Mouse (Mus musculus) limb, embryonic 11.5 days (tissue): Measurements from ENCODE around the gene Arih2. TPM values are rescaled to one million over a fixed set of nuclear protein-coding genes. Genes with fewer than 3 reads are reported as not detected.

ENCODE experiments used
- ATAC-seq: fragments of 200-750 bp; cut with Nextera tagmentation; 2 replicates; pipeline ENCODE4 v1.8.0; 2017; ENCODE audit warnings: low read depth; ENCODE audit not compliant: insufficient number of reproducible peaks, low FRiP score, low TSS enrichment
- DNase-seq: peaks from one replicate; pipeline ENCODE4 v3.0.0-alpha.2; 2015; ENCODE audit warnings: low spot score
- H3K27ac ChIP-seq: fragments of 300-500 bp; sonication (generic); replicated peaks from 2 replicates; pipeline ENCODE4 v1.5.1; 2014; ENCODE audit warnings: low read depth, mild to moderate bottlenecking, low read length
- H3K27me3 ChIP-seq: fragments of 300-500 bp; sonication (generic); 2 replicates; pipeline ENCODE4 v1.6.1; 2014; ENCODE audit warnings: mild to moderate bottlenecking, low read length, mixed read lengths; ENCODE audit not compliant: control insufficient read depth, insufficient read depth
- H3K36me3 ChIP-seq: fragments of 300-500 bp; sonication (generic); 2 replicates; pipeline ENCODE4 v1.6.1; 2014; ENCODE audit warnings: mild to moderate bottlenecking, low read length, moderate library complexity, mixed read lengths; ENCODE audit not compliant: control insufficient read depth, insufficient read depth
- H3K4me1 ChIP-seq: fragments of 300-500 bp; sonication (generic); 2 replicates; pipeline ENCODE4 v1.6.1; 2014; ENCODE audit warnings: low read length, mixed read lengths; ENCODE audit not compliant: control insufficient read depth, insufficient read depth
- H3K4me2 ChIP-seq: fragments of 300-500 bp; sonication (generic); 2 replicates; pipeline ENCODE4 v1.6.1; 2014; ENCODE audit warnings: low read depth, mild to moderate bottlenecking, moderate library complexity; ENCODE audit not compliant: severe bottlenecking
- H3K4me3 ChIP-seq: fragments of 300-500 bp; sonication (generic); 2 replicates; pipeline ENCODE4 v1.5.1; 2014; ENCODE audit warnings: low read depth, low read length
- H3K9ac ChIP-seq: fragments of 300-500 bp; sonication (generic); 2 replicates; pipeline ENCODE4 v1.6.1; 2014; ENCODE audit warnings: mild to moderate bottlenecking, low read length
- H3K9me3 ChIP-seq: fragments of 300-500 bp; sonication (generic); 2 replicates; pipeline ENCODE4 v1.6.1; 2016; ENCODE audit warnings: low read length; ENCODE audit not compliant: control insufficient read depth
- WGBS: fragments of 180-500 bp; shearing (Covaris S2); extraction: QIAGEN DNeasy Blood & Tissue Kit; methylation state at CpG from one replicate; pipeline ENCODE4 v1.1.7; 2014; 5-methylcytosine and 5-hydroxymethylcytosine counted together
- polyA plus RNA-seq: library from polyadenylated mRNA; unstranded; fragments of >200 nt; fragmentation: Nextera tagmentation; extraction: Ambion mirVana; gene quantifications from 2 replicates; pipeline ENCODE4 v1.2.1, GENCODE M21; 2014

The Arih2 gene
- polyA plus RNA-seq, 1 experiment from 2014 or later: 45.0 TPM

DNA sequence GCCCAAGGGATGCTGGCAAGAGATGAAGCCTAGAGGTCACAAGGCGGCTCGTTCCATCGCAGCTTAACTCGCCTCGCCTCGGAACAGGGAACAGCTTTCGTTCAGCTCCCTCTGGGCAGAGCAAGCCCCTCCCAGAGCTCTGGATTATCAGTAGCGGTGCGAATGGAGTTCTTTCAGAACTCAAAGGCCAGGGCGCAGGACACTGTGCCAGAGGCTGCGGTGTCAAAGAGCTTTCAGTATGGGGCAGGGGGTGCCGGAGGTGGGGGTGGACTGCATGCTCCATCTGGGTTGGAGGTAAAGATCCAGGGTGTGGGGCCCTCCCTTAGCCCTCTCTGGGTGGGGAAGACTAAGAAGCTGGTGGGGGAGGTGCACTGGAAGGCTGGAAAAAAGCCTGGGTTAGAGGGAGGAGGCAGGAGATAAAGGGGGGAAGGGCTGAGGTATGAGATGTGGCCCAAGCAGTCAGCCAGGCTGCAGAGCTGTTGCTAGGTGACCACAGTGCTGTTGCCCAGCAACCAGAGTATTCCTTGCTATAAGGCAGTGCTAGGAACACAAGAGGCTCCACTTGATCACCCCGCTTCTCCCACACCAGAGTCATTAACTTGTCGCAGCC lies 61.5 kb downstream of the Arih2 start:
- H3K4me1 ChIP-seq: peaks cover 16% of the 10 kb centered on the region
- DNase-seq (peak; percentile 88), ATAC-seq (peak; percentile 95)
- no peaks in the 10 kb centered on the region for H3K9me3 ChIP-seq
- peak overlapping the region; percentile 80 for H3K27ac ChIP-seq
- H3K36me3 ChIP-seq: no peaks in the 10 kb centered on the region
- 2% methylated on average over 14 of the region's 14 CpGs for WGBS
- peak overlapping the region; percentile 34; the same call in 1 of the 2 replicates for H3K9ac ChIP-seq
- H3K4me3 ChIP-seq: peak overlapping the region; percentile 14; the same call in 1 of the 2 replicates
- H3K4me2 ChIP-seq: peak overlapping the region; percentile 41
- H3K27me3 ChIP-seq: no peaks in the 10 kb centered on the region

DNA sequence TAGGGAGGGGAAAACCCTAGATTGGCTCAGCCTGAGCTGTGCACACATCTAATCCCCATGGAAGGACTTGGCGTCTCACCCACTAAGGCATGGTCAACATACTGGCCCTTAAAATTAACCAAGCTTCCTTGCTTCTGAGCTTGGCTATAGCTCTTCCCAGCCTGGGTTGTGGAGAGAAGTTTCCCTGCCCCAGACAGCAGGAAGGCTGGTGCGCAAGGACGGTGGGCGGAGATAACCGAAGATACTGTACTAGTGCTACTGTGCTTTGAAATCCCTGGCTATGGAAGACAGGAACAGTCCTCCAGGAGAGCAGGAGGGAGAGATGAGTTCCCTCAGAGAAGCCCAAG lies 69.9 kb downstream of the Arih2 start:
- peak overlapping the region; percentile 87; the same call in 1 of the 2 replicates for H3K4me3 ChIP-seq
- H3K4me1 ChIP-seq: peaks cover 19% of the 10 kb centered on the region; the same call in 1 of the 2 replicates
- no peaks in the 10 kb centered on the region for H3K9me3 ChIP-seq
- 73% methylated on average over 5 of the region's 5 CpGs for WGBS
- H3K9ac ChIP-seq: peak overlapping the region; percentile 61
- DNase-seq (no peak), ATAC-seq (no peak)
- H3K27me3 ChIP-seq: no peaks in the 10 kb centered on the region
- H3K36me3 ChIP-seq: peaks cover 4% of the 10 kb centered on the region; the same call in 1 of the 2 replicates
- peak overlapping the region; percentile 90 for H3K27ac ChIP-seq
- H3K4me2 ChIP-seq: peak overlapping the region; percentile 88

DNA sequence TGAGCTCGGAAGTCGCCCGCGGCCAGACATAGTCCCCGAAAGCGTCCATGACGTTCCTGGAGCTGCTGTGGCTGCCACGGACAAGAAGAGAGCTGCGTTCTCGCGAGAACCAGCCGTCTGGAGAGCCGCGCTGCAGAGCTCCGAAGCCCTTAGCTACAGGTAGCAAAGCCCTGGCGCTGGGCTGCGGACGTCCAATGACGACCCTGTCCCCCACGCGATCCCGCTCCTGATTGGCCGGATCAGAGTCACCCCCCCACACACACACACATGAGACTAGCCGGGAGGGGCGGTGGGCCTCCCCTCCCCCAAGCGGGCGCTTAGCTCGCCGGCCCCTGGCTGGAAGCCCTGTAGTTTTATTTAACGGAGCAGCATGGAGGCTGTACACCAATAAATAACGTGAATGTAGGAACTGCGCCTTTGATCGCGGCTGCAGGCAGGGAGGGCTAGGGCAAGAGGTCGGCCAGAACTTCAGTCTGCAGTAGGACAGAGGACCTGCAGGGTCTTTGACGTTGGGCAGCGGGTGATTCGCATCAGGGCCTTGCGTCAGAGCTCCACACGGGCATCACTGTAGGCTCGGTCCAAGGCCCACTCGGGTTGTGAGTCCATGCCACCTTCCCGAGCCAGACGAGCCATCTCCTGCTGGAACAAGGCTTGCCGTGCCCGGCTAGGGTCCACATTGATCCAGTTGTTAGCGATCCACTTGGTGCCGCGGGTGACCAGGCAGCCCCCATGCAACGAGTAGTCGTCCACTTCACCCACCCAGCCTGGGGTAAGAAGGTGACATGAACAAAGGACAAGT lies 70.4 kb downstream of the Arih2 start, which contains the start of gene Wdr6:
Wdr6 (minus strand) TSS at position 195 of the 799 bp plus-strand sequence.
- H3K9ac ChIP-seq: peak within 1 kb of the TSS; percentile 80
- peaks cover 4% of the 10 kb centered on the region; the same call in 1 of the 2 replicates for H3K36me3 ChIP-seq
- H3K4me1 ChIP-seq: peaks cover 20% of the 10 kb centered on the region; the same call in 1 of the 2 replicates
- H3K27ac ChIP-seq: peak within 1 kb of the TSS; percentile 90
- ATAC-seq (peak; percentile 96), DNase-seq (peak; percentile 97)
- peak within 1 kb of the TSS; percentile 87 for H3K4me3 ChIP-seq
- 6% methylated on average over 51 of the region's 51 CpGs for WGBS
- no peaks in the 10 kb centered on the region for H3K9me3 ChIP-seq
- no peaks in the 10 kb centered on the region for H3K27me3 ChIP-seq
- H3K4me2 ChIP-seq: peak within 1 kb of the TSS; percentile 88

DNA sequence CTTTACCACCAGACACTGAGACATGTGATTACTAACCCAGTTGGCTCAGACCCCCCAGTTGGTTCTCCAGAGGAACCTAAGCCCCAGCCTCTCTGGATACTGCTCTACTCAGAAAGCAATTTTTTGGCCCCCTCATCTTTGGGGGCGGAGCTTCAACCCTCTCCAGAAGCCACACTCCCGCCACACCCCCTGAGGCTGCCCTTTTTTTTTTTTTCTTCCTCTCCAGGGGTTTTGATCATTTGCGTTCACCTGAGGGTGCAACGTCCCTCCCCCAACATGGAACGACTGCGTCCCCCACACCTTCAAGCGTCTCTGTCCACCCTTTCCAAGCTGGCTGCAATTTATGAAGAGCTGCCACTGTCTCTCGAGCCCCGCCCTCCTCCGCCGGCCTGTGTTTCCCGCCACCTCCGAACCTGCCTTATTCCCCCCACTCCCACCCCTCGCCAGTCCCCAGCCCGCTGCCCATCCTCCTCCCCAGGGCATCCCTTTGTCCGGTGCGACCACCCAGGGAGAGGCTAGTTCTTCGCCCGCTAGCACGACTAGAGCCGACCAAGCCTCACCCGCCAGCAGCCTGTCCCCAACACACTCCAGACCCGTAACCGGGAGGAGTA lies 71.1 kb downstream of the Arih2 start:
- Histone ChIP-seq H3K4me1 (peaks cover 23% of the 10 kb centered on the region; the same call in 1 of the 2 replicates), H3K27ac (peak overlapping the region; percentile 90), H3K9ac (peak overlapping the region; percentile 80), H3K4me3 (peak overlapping the region; percentile 87), H3K27me3 (no peaks in the 10 kb centered on the region), H3K4me2 (peak overlapping the region; percentile 88), H3K9me3 (no peaks in the 10 kb centered on the region), H3K36me3 (peaks cover 10% of the 10 kb centered on the region; the same call in 1 of the 2 replicates)
- peak; percentile 60 for DNase-seq
- WGBS: under 1% methylated on average over 24 of the region's 24 CpGs
- ATAC-seq: no peak

DNA sequence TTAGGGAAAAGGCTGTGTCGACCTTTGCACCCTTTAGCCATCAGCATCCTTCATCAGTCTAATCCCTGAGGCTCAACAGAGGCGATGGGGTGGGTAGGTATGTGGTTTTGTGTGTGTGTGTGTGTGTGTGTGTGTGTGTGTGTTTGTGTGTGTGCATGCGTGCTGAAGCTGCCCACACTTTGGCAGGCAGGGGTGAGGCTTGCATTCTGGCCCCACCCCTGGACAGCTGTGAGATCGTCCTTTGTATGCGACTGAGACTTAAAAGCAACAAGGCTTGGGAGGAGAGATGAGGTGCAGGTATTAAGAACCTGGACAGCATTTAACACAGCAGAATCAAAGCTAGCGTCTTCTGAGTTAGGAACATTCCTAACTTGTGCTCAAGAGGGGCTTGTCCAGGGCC lies 72.2 kb downstream of the Arih2 start:
- Histone ChIP-seq H3K4me3 (peak overlapping the region; percentile 87), H3K9me3 (no peaks in the 10 kb centered on the region), H3K4me1 (peaks cover 23% of the 10 kb centered on the region; the same call in 1 of the 2 replicates), H3K4me2 (peak overlapping the region; percentile 88), H3K36me3 (peaks cover 19% of the 10 kb centered on the region; the same call in 1 of the 2 replicates), H3K27me3 (no peaks in the 10 kb centered on the region), H3K27ac (no peak overlapping the region), H3K9ac (no peak overlapping the region)
- DNase-seq (no peak), ATAC-seq (no peak)
- 71% methylated on average over 6 of the region's 6 CpGs for WGBS

DNA sequence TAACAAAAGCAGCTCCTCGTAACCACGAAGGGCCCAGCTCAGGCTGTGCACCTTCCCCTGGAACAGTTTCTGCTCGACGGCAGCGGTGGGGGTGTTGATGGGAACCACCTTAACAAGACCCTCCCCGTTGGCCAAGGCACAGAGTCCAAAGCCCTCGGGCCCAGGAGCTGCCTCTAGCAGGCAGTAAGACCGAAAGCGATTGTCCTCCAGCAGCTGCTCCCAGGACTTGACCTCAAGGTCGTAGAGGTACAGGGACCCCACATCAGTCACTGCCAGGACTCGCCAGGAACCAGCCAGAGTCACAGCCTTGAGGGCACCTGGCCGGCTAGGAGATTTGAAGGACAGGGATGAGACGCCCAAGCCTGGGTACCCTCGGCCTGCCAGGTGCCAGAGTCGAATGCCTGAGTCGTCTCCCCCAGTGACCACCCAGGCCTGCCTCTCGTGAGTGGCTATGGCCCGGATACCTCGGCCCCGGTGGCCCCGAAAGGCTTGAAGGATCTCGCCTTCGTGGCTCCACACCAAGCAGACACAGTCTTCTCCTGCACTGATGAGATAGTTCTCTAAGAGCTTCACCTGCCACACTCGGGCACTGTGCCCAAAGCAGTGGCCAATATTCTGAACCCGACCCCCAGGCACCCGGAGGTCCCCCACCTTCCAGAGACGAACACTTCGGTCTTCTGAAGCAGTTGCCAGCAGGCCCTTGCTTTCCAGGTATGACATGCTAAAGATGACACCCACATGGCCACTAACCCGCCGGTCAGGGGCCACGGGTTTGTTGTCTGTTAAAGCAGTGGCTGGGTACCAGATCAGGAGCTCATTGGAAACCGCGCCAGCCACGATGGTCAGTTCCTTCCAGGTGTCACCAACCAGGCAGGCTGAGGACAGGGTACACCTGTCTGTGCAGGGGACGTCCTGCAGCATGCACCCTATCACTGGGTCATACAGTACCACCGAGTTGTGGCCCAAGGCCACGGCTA lies 73.6 kb downstream of the Arih2 start:
- DNase-seq: no peak
- peaks cover 23% of the 10 kb centered on the region; the same call in 1 of the 2 replicates for H3K4me1 ChIP-seq
- H3K9me3 ChIP-seq: no peaks in the 10 kb centered on the region
- no peak for ATAC-seq
- H3K4me3 ChIP-seq: no peak overlapping the region
- H3K9ac ChIP-seq: no peak overlapping the region
- H3K27ac ChIP-seq: no peak overlapping the region
- 88% methylated on average over 37 of the region's 37 CpGs for WGBS
- no peaks in the 10 kb centered on the region for H3K27me3 ChIP-seq
- no peak overlapping the region for H3K4me2 ChIP-seq
- H3K36me3 ChIP-seq: peaks cover 24% of the 10 kb centered on the region

DNA sequence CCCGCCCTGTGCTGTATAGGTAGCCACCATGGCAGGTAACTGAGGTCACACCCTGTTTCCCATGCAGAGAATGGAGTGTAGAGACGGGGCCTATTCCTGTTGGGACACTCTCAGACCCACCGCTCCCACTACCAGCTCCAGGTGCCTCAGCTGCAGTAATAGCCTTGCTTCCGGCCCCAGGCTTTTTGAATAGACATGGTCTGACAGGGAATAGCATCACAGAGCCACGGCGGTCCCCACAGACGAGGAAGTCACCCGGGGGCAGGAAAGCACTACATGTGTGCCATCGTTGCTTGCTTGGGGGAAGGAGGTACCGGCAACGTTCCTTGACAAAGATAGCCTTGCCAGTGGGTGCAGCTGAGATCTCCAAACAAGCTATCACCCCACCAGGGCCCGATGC lies 74.3 kb downstream of the Arih2 start:
- WGBS: 90% methylated on average over 12 of the region's 12 CpGs
- DNase-seq (no peak), ATAC-seq (no peak)
- Histone ChIP-seq H3K9me3 (no peaks in the 10 kb centered on the region), H3K4me3 (no peak overlapping the region), H3K27ac (no peak overlapping the region), H3K27me3 (no peaks in the 10 kb centered on the region), H3K36me3 (peaks cover 24% of the 10 kb centered on the region), H3K9ac (no peak overlapping the region), H3K4me1 (peaks cover 28% of the 10 kb centered on the region), H3K4me2 (no peak overlapping the region)
